25 mouse cellular contexts compared by ENCODE assay signal in genomic region chr9:48697470-48697815, GRCm38 (mm10).
A peak's percentile ranks its signal among the peaks of the same experiment; 100 is the strongest.
DNase-seq lines count a peak whose midpoint lies in the region; ATAC-seq and TF ChIP-seq lines count a peak whose summit lies in the region.
"Had no signal": no experiment of that assay in that cellular context is flagged by ENCODE, and none has a peak within 500 bp of the region (broad histone marks: within the 10 kb centered on the region; RNA-seq: fewer than 3 reads in every experiment).

No protein-coding gene starts in this region.

- H3K9me3 ChIP-seq in forebrain, embryonic 11.5 days (ENCODE audit: control insufficient read depth, low read length): no peaks in the 10 kb centered on the region; the same call in 1 of the 2 replicates
- H3K9me3 ChIP-seq in forebrain, embryonic 16.5 days (ENCODE audit: control insufficient read depth, low read length): no peaks in the 10 kb centered on the region
- H3K9me3 ChIP-seq in stomach, embryonic 15.5 days: no peaks in the 10 kb centered on the region
- H3K9me3 ChIP-seq in stomach, postnatal 0 days (ENCODE audit: control insufficient read depth, low read length): no peaks in the 10 kb centered on the region
- no peaks in the 10 kb centered on the region for H3K9me3 ChIP-seq in embryonic facial prominence, embryonic 10.5 days
- H3K9me3 ChIP-seq: embryonic facial prominence, embryonic 13.5 days; G1E; heart, embryonic 15.5 days; intestine, embryonic 15.5 days; limb, embryonic 12.5 days; liver, embryonic 12.5 days; megakaryocyte, embryonic 14.5 days had no signal

- no peak for DNase-seq in forebrain, embryonic 11.5 days (ENCODE audit: low spot score)
- DNase-seq in layer of hippocampus, adult 2 months (ENCODE audit: low spot score in 2 of 2): no peak
- no peak for DNase-seq in layer of hippocampus, adult 9-11 months
- no peak for DNase-seq in stomach, postnatal 0 days (ENCODE audit: low spot score)
- DNase-seq in embryonic facial prominence, embryonic 10.5 days (ENCODE audit: low spot score): peak; percentile 28
- no peak for DNase-seq in cerebellum, adult 9-10 months
- DNase-seq: adrenal gland, postnatal 36 days; cerebellum, adult 18-20 months; cerebellum, postnatal 36 days; gastrocnemius, postnatal 14 days; heart, adult 18-20 months; heart, postnatal 4 days; kidney, postnatal 4 days; lung, adult 2 months; right cerebral cortex, postnatal 4 days had no signal

- peak overlapping the region; percentile 58; the same call in 1 of the 2 replicates for H3K27ac ChIP-seq in forebrain, embryonic 11.5 days (ENCODE audit: low read depth, low read length)
- no peak overlapping the region for H3K27ac ChIP-seq in forebrain, embryonic 16.5 days (ENCODE audit: low read length)
- peak overlapping the region; percentile 64; the same call in 1 of the 2 replicates for H3K27ac ChIP-seq in layer of hippocampus, adult 2 months
- H3K27ac ChIP-seq in stomach, embryonic 15.5 days: no peak overlapping the region
- no peak overlapping the region for H3K27ac ChIP-seq in stomach, postnatal 0 days (replicated peaks)
- peak overlapping the region; percentile 79 for H3K27ac ChIP-seq in embryonic facial prominence, embryonic 10.5 days (replicated peaks)
- H3K27ac ChIP-seq: embryonic facial prominence, embryonic 13.5 days; heart, embryonic 15.5 days; intestine, embryonic 15.5 days; limb, embryonic 12.5 days; liver, embryonic 12.5 days had no signal

- no peak overlapping the region for H3K4me3 ChIP-seq in forebrain, embryonic 11.5 days (ENCODE audit: low read depth, low read length)
- H3K4me3 ChIP-seq in forebrain, embryonic 16.5 days (replicated peaks; ENCODE audit: low read length): no peak overlapping the region
- H3K4me3 ChIP-seq in layer of hippocampus, adult 2 months: no peak overlapping the region
- H3K4me3 ChIP-seq in stomach, embryonic 15.5 days (replicated peaks): no peak overlapping the region
- H3K4me3 ChIP-seq in stomach, postnatal 0 days (ENCODE audit: low read depth, low read length): no peak overlapping the region
- H3K4me3 ChIP-seq in embryonic facial prominence, embryonic 10.5 days: no peak overlapping the region
- H3K4me3 ChIP-seq: embryonic facial prominence, embryonic 13.5 days; heart, embryonic 15.5 days; intestine, embryonic 15.5 days; limb, embryonic 12.5 days; liver, embryonic 12.5 days; megakaryocyte, embryonic 14.5 days; myocyte had no signal

- TF ChIP-seq EP300 in stomach, postnatal 0 days (optimal IDR thresholded peaks at IDR 0.05): no peak

- H3K4me2 ChIP-seq in forebrain, embryonic 11.5 days (ENCODE audit: low read depth, low read length, severe bottlenecking): no peak overlapping the region
- no peak overlapping the region for H3K4me2 ChIP-seq in forebrain, embryonic 16.5 days (ENCODE audit: low read length)
- no peak overlapping the region for H3K4me2 ChIP-seq in stomach, embryonic 15.5 days
- no peak overlapping the region for H3K4me2 ChIP-seq in stomach, postnatal 0 days (replicated peaks; ENCODE audit: low read depth)
- H3K4me2 ChIP-seq: embryonic facial prominence, embryonic 13.5 days; heart, embryonic 15.5 days; intestine, embryonic 15.5 days; limb, embryonic 12.5 days; liver, embryonic 12.5 days had no signal

- no peaks in the 10 kb centered on the region for H3K27me3 ChIP-seq in forebrain, embryonic 11.5 days (ENCODE audit: control insufficient read depth, insufficient read depth, low read length)
- peaks cover 7% of the 10 kb centered on the region for H3K27me3 ChIP-seq in forebrain, embryonic 16.5 days (replicated peaks; ENCODE audit: control insufficient read depth, insufficient read depth, low read length)
- 0 out of 2 replicates have a peak, but pooled peaks cover 8% of the 10 kb centered on the region for H3K27me3 ChIP-seq in stomach, embryonic 15.5 days (replicated peaks)
- no peaks in the 10 kb centered on the region for H3K27me3 ChIP-seq in stomach, postnatal 0 days (ENCODE audit: control insufficient read depth, insufficient read depth, low read length)
- H3K27me3 ChIP-seq in embryonic facial prominence, embryonic 10.5 days (replicated peaks; ENCODE audit: low read depth, poor library complexity, severe bottlenecking): 0 out of 2 replicates have a peak, but pooled peaks cover 5% of the 10 kb centered on the region
- H3K27me3 ChIP-seq: heart, embryonic 15.5 days; intestine, embryonic 15.5 days; megakaryocyte, embryonic 14.5 days had no signal

- TF ChIP-seq CTCF in layer of hippocampus, adult 2 months (conservative IDR thresholded peaks at IDR 0.05): no peak
- no peak for TF ChIP-seq CTCF in stomach, postnatal 0 days (IDR thresholded peaks at IDR 0.05; ENCODE audit: low read depth)

- peaks cover 36% of the 10 kb centered on the region for H3K4me1 ChIP-seq in forebrain, embryonic 11.5 days (replicated peaks; ENCODE audit: control insufficient read depth, insufficient read depth, low read length)
- H3K4me1 ChIP-seq in forebrain, embryonic 16.5 days (replicated peaks; ENCODE audit: control insufficient read depth, insufficient read depth, low read length): peaks cover 4% of the 10 kb centered on the region; the same call in 1 of the 2 replicates
- H3K4me1 ChIP-seq in stomach, embryonic 15.5 days: 0 out of 2 replicates have a peak, but pooled peaks cover 7% of the 10 kb centered on the region
- peaks cover 3% of the 10 kb centered on the region; the same call in 1 of the 2 replicates for H3K4me1 ChIP-seq in stomach, postnatal 0 days (replicated peaks; ENCODE audit: control insufficient read depth, insufficient read depth)
- peaks cover 70% of the 10 kb centered on the region for H3K4me1 ChIP-seq in embryonic facial prominence, embryonic 10.5 days

- 19% methylated on average over 2 of the region's 2 CpGs for WGBS in forebrain, embryonic 11.5 days
- 15% methylated on average over 2 of the region's 2 CpGs for WGBS in forebrain, embryonic 16.5 days
- WGBS in stomach, embryonic 15.5 days: 82% methylated on average over 2 of the region's 2 CpGs
- 67% methylated on average over 2 of the region's 2 CpGs for WGBS in stomach, postnatal 0 days
- 55% methylated on average over 2 of the region's 2 CpGs for WGBS in embryonic facial prominence, embryonic 10.5 days

- ATAC-seq in forebrain, embryonic 11.5 days (replicated peaks; ENCODE audit: low FRiP score): no peak; the same call in 1 of the 2 replicates
- no peak for ATAC-seq in forebrain, embryonic 16.5 days
- 0 out of 2 replicates have a peak, but pooled peaks have one; percentile 14 for ATAC-seq in stomach, embryonic 15.5 days (ENCODE audit: insufficient read depth, low FRiP score, low read depth)
- ATAC-seq in stomach, postnatal 0 days (ENCODE audit: low FRiP score, low TSS enrichment): no peak
- ATAC-seq: intestine, embryonic 15.5 days; liver, embryonic 12.5 days had no signal

- no peaks in the 10 kb centered on the region for H3K36me3 ChIP-seq in forebrain, embryonic 11.5 days (ENCODE audit: control insufficient read depth, insufficient read depth, low read length)
- H3K36me3 ChIP-seq in forebrain, embryonic 16.5 days (ENCODE audit: control insufficient read depth, insufficient read depth): no peaks in the 10 kb centered on the region
- no peaks in the 10 kb centered on the region for H3K36me3 ChIP-seq in stomach, embryonic 15.5 days
- H3K36me3 ChIP-seq in stomach, postnatal 0 days (ENCODE audit: control insufficient read depth, insufficient read depth, low read length): no peaks in the 10 kb centered on the region
- H3K36me3 ChIP-seq in embryonic facial prominence, embryonic 10.5 days (replicated peaks): no peaks in the 10 kb centered on the region
- H3K36me3 ChIP-seq: embryonic facial prominence, embryonic 13.5 days; heart, embryonic 15.5 days; intestine, embryonic 15.5 days; limb, embryonic 12.5 days; liver, embryonic 12.5 days had no signal

- no peak overlapping the region for H3K9ac ChIP-seq in forebrain, embryonic 11.5 days (ENCODE audit: low read length)
- no peak overlapping the region for H3K9ac ChIP-seq in forebrain, embryonic 16.5 days (replicated peaks; ENCODE audit: low read depth, low read length)
- no peak overlapping the region for H3K9ac ChIP-seq in stomach, embryonic 15.5 days
- H3K9ac ChIP-seq in stomach, postnatal 0 days (ENCODE audit: low read length): no peak overlapping the region
- H3K9ac ChIP-seq: embryonic facial prominence, embryonic 13.5 days; heart, embryonic 15.5 days; intestine, embryonic 15.5 days; limb, embryonic 12.5 days; liver, embryonic 12.5 days had no signal

Comparison
In these comparisons a context has a peak if more than half of its experiments do, and no peak if none do; other contexts are left out.
1. H3K27ac ChIP-seq: peak in forebrain, embryonic 11.5 days (single experiment), layer of hippocampus, adult 2 months (single experiment) and embryonic facial prominence, embryonic 10.5 days (single experiment); none in forebrain, embryonic 16.5 days (single experiment), stomach, embryonic 15.5 days (single experiment) and stomach, postnatal 0 days (single experiment).